Mouse (Mus musculus): ENCODE measurements around the gene Tdgf1. TPM values are rescaled to one million over a fixed set of nuclear protein-coding genes. Genes with fewer than 3 reads are reported as not detected.

Tdgf1 gene
- polyA plus RNA-seq, 1 experiment = not detected

DNA sequence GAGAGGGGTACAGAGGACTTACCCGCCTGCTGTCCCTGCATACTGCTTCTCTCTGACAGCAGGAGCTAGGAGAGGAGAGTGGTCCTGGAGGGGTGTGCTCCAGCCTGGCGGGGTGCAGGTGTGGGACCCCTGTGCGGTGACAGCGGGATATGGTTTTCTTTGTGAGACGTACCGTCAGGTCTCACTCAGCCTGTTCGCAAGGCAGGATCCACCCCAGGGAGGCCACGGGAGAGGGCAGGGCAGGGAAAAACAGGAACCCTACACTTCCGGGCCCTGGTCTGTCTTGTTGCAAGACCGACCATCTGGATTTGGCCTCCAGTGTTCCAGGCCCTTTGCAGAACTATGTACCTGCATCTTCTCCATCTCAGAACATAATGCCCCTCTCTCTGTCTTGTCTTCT is 52.5 kb downstream of the Tdgf1 start:
- TF ChIP-seq TAL1 (IDR thresholded peaks at IDR 0.05; ENCODE audit: low read length) = no peak
- TF ChIP-seq GATA1 (IDR thresholded peaks at IDR 0.05; ENCODE audit: low read length) = no peak
- H3K9me3 ChIP-seq (ENCODE audit: control insufficient read depth, low read length) = no peaks in the 10 kb centered on the region
- peaks cover 7% of the 10 kb centered on the region; the same call in 1 of the 2 replicates for H3K36me3 ChIP-seq (ENCODE audit: control insufficient read depth)

GRCm38 (mm10) chr9:110892552-110892951 is 53.4 kb downstream of the Tdgf1 start:
- H3K4me3 ChIP-seq (replicated peaks) = no peak overlapping the region
- peaks cover 2% of the 10 kb centered on the region; the same call in 1 of the 2 replicates for H3K4me1 ChIP-seq (ENCODE audit: control insufficient read depth)
- TF ChIP-seq TAL1 (IDR thresholded peaks at IDR 0.05; ENCODE audit: low read length) (no peak), GATA1 (IDR thresholded peaks at IDR 0.05; ENCODE audit: low read length) (no peak)
- H3K27me3 ChIP-seq (ENCODE audit: control insufficient read depth) = no peaks in the 10 kb centered on the region
- peaks cover 5% of the 10 kb centered on the region; the same call in 1 of the 2 replicates for H3K36me3 ChIP-seq (ENCODE audit: control insufficient read depth)
- H3K9me3 ChIP-seq (ENCODE audit: control insufficient read depth, low read length) = no peaks in the 10 kb centered on the region

More for the DNA sequence above, 52.5 kb downstream of the Tdgf1 start:
- no peak overlapping the region for H3K4me3 ChIP-seq (replicated peaks)
- H3K27me3 ChIP-seq (ENCODE audit: control insufficient read depth) = no peaks in the 10 kb centered on the region
- H3K4me1 ChIP-seq (ENCODE audit: control insufficient read depth) = peaks cover 2% of the 10 kb centered on the region; the same call in 1 of the 2 replicates

GRCm38 (mm10) chr9:110891077-110891828 is 54.7 kb downstream of the Tdgf1 start:
- Histone ChIP-seq H3K27me3 (ENCODE audit: control insufficient read depth) (no peaks in the 10 kb centered on the region), H3K4me3 (replicated peaks) (no peak overlapping the region), H3K36me3 (ENCODE audit: control insufficient read depth) (peaks cover 5% of the 10 kb centered on the region; the same call in 1 of the 2 replicates), H3K4me1 (ENCODE audit: control insufficient read depth) (peaks cover 2% of the 10 kb centered on the region; the same call in 1 of the 2 replicates), H3K9me3 (ENCODE audit: control insufficient read depth, low read length) (no peaks in the 10 kb centered on the region)
- TF ChIP-seq GATA1 (IDR thresholded peaks at IDR 0.05; ENCODE audit: low read length) (no peak), TAL1 (IDR thresholded peaks at IDR 0.05; ENCODE audit: low read length) (no peak)

DNA sequence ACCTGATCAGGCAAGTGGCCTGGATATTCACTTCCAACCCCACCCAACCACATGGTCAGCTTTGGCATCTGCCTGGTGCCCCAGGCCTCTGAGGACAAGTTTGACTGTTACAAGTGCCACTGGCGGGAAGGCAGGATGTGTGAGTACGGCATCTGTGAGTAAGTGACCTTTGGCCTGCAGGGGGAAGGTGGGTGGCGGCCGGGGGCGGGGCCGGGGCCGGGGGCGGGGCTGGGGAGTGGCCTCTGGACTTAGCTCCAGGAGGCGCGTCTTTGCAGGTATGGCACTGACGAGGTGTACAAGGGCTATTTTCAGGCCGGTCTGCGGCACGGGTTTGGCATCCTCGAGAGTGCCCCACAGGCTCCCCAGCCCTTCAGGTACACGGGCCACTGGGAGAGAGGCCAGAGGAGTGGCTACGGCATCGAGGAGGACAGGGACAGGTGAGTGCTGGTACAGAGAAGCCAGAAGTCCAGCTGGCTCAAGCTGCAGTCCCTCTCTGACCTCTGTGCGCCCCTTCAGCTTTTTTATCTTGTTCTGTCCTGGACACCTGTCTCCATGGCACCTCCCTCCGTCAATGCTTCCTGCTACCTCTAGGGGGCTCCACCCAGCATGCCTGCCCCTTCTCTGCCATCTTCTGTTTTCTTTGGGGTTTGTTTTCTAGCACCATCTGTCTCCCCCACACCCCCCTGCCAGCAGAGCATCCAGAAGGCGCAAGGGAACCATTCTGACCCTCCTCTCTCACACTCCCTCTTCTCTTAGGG is 55.8 kb downstream of the Tdgf1 start:
- Histone ChIP-seq H3K9me3 (ENCODE audit: control insufficient read depth, low read length) (no peaks in the 10 kb centered on the region), H3K36me3 (ENCODE audit: control insufficient read depth) (peaks cover 5% of the 10 kb centered on the region; the same call in 1 of the 2 replicates), H3K4me1 (ENCODE audit: control insufficient read depth) (peaks cover 2% of the 10 kb centered on the region; the same call in 1 of the 2 replicates), H3K27me3 (ENCODE audit: control insufficient read depth) (no peaks in the 10 kb centered on the region), H3K4me3 (replicated peaks) (no peak overlapping the region)
- no peak for TF ChIP-seq GATA1 (IDR thresholded peaks at IDR 0.05; ENCODE audit: low read length)
- TF ChIP-seq TAL1 (IDR thresholded peaks at IDR 0.05; ENCODE audit: low read length) = no peak

Other genes starting within 250 kb of the Tdgf1 start
- gene Myl3, start 204.3 kb downstream of the Tdgf1 start, polyA plus RNA-seq (2012) = not detected in 2 replicates
- not detected in 2 replicates for gene Pth1r, start 199.0 kb downstream of the Tdgf1 start, polyA plus RNA-seq (2012)
- gene Prss42, start 148.0 kb downstream of the Tdgf1 start, polyA plus RNA-seq (2012) = not detected in 2 replicates
- 0.02 TPM in 1 of 2 replicates, not detected in the other for gene Prss44, start 132.2 kb downstream of the Tdgf1 start, polyA plus RNA-seq (2012)
- gene Prss43, start 119.5 kb downstream of the Tdgf1 start, polyA plus RNA-seq (2012) = not detected in 2 replicates
- gene Prss45, start 111.6 kb downstream of the Tdgf1 start, polyA plus RNA-seq (2012) = not detected in 2 replicates
- gene Prss46, start 101.7 kb downstream of the Tdgf1 start, polyA plus RNA-seq (2012) = not detected in 2 replicates
- 0.87 and 3.1 TPM in 2 replicates for gene Prss50, start 88.2 kb downstream of the Tdgf1 start, polyA plus RNA-seq (2012)
- gene Als2cl, start 66.3 kb downstream of the Tdgf1 start, polyA plus RNA-seq (2012) = 0.02 and 0.05 TPM in 2 replicates
- gene Tmie, start 66.0 kb downstream of the Tdgf1 start, polyA plus RNA-seq (2012) = not detected in 2 replicates
- not detected in 2 replicates for gene Fam240a, start 29.3 kb downstream of the Tdgf1 start, polyA plus RNA-seq (2012)
- not detected in 2 replicates for gene Lrrc2, start 5.4 kb upstream of the Tdgf1 start, polyA plus RNA-seq (2012)
- 0.02 TPM in 1 of 2 replicates, not detected in the other for gene Rtp3, start 44.4 kb upstream of the Tdgf1 start, polyA plus RNA-seq (2012)
- not detected in 2 replicates for gene Ltf, start 73.1 kb upstream of the Tdgf1 start, polyA plus RNA-seq (2012)
- 0.87 and 1.3 TPM in 2 replicates for gene Ccrl2, start 111.4 kb upstream of the Tdgf1 start, polyA plus RNA-seq (2012)
- 1.6 and 3.0 TPM in 2 replicates for gene Lrrfip2, start 171.4 kb upstream of the Tdgf1 start, polyA plus RNA-seq (2012)